Mouse (Mus musculus) inflammation-experienced regulatory T-cells, adult 6 months (primary cell): ENCODE data around the gene Wnt1. TPM values are rescaled to one million over a fixed set of nuclear protein-coding genes. Genes with fewer than 3 reads are reported as not detected.
"Not testable (repeated sequence)": the region's sequence is repeated elsewhere in the genome, so short reads cannot be mapped to it uniquely, and the experiment has no call there.

ENCODE experiments used
- ATAC-seq: one replicate; pipeline ENCODE4 v1.8.0; 2017
- polyA plus RNA-seq, 3 experiments: library from polyadenylated mRNA; unstranded; fragments of 100-300 nt; shearing (Covaris generic); gene quantifications; one replicate each; pipeline ENCODE4 v1.2.1; 2017

Wnt1 gene
- polyA plus RNA-seq, 3 experiments from 2014 or later, result 0.15 TPM; not detected in 2

GRCm38 (mm10) chr15:98806809-98807770 lies 17.4 kb downstream of the Wnt1 start:
- ATAC-seq, result no peak

DNA sequence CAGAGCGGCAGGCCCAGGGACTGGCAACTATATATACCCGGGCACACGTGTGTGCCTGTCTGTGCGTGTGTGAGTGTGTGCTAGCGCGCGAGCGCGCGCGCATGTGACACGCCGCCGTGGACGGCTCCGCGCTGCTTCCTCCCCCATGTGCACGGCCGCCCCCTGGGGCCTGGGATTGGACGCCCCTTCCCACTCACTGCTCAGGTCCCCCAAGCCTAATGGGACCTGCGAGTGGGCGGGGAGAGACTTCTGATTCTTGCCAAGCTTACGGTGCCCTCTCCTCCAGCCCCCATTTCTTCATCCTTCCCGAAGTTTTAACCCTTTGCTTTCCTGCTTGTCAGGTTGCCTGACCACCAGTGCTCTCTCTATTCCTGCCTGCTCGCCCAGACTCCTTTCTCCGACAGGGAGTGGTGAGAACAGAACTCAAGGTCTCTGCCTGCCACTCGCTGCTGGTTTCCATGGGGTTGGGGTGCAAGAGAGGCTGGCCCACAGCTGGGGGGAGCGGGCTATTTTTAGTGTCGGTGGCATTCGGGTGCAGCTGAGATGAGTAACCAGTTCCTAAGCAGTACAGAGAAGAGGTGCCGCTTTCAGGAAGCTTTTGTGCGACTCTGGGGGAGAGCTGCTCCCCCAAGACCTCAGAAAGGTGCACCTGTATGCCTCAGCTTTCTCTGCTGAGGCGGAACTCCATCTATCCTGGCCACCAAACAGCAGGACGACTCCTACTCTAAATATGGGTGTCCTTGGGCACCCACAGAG lies 18.4 kb downstream of the Wnt1 start:
- ATAC-seq, result peak; percentile 27

DNA sequence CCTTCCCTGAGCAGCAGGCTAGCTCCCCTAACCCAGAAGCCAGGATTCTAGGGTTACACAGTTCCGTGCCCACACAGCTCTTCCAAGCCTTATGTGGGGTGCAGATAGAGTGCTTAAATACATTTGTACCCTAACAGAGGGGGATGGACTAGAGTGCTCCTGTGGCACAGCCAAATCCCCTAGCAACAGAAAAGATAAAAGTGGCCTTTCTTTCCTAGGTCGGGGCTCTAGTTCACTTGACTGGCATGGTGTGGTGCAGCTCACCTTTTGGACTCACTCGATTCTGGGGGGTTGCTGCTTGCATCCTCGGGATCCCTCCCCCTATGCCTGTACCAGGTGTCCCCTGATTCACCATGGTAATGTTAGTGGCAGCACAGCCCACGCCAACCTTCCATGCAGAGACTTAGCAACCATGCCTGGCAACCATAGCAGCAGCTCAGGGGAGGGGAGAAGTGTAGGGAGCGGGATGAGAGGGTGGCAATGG lies 19.0 kb downstream of the Wnt1 start:
- ATAC-seq, result no peak

DNA sequence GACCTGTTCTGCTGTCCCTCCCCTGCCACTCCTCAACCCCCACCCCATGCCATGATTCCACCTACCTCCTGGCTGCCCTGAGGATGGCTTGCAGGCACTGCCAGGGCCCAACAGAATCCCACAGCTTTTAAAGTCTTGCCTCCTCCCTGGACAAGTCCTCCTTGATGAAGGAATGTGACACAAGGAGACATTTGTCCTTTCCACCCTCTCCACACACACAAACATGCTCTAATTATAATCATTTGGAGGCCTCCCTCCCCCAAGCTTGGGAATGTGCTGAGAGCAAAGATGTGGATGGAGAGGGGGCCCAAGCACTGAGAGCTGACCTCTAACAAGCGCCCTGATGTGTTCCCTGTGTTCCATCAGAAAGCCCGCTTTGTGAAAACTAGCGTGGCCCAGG lies 19.7 kb downstream of the Wnt1 start, which contains the start of gene Ddn:
Gene Ddn (minus strand): TSS at position 101 of the 400 bp plus-strand sequence.
- ATAC-seq, result no peak

DNA sequence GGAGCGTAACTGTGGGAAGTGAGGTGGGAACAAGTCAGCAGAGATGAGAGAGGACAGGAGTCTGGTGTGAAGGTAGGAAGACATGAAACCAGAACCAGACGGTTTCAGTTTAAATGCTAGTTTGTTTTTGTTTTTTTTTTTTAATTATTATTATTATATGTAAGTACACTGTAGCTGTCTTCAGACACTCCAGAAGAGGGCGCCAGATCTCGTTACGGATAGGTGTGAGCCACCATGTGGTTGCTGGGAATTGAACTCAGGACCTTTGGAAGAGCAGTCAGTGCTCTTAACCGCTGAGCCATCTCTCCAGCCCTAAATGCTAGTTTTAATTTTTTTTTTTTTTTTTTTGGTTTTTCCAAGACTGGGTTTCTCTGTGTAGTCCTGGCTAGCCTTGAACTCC lies 20.6 kb downstream of the Wnt1 start:
- ATAC-seq, result not testable (repeated sequence)

DNA sequence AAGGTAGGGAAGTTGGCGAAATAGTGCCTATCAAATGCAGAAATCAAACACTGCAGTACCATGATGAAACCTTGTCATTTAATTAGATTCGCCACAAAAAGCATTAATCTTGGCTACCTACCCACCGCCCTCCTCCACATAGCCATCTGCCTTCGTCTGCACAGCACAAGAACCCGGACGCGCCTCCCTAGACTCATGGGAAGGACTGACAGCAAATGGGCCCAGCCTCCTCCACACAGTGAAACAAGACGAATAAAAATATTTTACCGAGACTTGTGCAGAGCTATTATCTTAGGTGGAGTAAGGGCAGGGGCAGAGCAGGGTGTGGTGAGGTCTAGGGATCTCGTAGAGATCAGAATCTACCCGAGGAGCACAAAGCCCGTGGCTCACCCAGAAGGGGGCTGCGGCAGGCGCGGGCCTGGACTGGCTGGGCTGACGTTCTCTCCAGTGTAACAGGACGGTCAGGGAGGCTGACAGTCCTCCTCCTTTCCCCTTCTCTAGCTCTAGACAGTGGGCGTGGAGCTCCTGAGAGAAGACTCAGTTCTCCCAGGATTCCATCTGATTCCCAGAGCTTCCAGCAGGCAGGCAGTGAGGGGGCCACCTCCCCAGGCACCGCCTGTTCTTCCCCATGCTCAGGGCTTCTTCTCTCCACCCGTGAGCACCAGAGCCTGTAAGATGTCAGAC lies 23.2 kb downstream of the Wnt1 start:
- no peak for ATAC-seq

DNA sequence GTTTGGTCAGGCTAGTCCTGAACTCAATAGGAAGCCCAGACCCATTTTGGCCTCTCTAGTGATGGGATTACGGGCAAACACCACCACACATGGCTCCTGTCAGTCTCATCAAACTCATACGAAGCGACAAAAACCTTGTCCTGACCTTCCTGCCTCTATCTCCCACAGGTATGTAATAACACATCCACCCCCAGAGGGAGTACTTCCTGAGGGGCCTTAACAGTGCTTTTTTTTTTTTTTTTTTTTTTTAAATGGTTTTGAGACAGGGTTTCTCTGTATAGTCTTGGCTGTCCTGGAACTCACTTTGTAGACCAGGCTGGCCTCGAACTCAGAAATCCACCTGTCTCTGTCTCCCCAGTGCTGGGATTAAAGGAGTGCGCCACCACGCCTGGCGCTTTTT lies 28.5 kb downstream of the Wnt1 start:
- ATAC-seq, result no peak

- ATAC-seq, result no peak
These were observed 31.3 kb downstream of the Wnt1 start for GRCm38 (mm10) chr15:98820937-98821336.

DNA sequence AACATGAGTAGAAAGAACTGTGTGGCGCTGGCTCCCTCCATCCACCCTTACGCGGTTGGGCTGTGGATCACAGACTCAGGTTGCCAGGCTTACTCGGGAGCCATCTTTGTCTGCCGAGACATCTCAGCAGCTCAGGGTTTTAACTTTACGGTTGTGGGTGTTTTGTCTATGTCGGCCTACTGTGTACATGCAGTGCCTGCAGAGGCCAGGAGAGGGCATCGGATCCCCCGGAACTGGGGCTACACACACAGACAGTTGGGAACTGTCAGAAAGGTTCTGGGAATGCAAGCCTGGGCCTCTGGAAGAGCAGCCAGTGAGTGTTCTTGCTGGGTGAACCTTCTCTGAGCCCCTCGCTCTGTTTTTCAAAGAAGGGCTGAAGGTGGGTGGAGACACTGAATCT lies 31.7 kb downstream of the Wnt1 start:
- no peak for ATAC-seq

DNA sequence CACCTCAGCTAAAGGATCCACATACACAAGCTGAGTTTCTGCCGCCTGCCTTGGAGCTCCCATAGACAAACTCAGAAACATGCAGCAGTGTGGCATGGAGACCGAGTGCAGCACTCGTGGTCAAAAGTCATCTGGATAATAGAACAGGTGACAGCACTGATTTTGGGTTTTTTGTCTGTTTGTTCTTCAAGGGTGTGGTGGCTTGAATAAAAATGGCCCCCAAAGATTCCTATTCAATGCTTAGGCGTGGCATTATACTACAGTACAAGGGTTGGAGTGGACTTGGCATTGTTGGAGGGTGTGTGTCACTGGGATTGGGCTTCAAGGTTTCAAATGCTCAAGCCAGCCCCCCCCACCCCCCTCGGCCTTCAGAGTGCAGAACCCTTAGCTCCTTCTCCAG lies 32.5 kb downstream of the Wnt1 start:
- no peak for ATAC-seq

DNA sequence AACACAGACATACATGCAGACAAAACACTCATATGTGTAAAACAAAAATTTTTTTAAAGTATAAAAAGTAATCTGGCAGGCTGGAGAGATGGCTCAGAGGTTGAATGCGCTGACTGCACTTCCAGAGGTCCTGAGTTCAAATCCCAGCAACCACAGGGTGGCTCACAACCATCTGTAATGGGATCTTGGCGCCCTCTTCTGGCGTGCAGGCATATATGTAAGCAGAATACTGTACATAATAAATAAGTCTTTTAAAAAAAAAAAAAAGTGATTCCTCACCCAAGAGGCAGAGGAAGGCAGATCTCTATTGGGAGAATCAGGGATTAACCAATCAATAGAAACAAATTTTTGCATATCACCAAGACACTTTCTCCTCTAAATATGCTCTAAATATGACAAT lies 33.8 kb downstream of the Wnt1 start:
- ATAC-seq, result no peak

DNA sequence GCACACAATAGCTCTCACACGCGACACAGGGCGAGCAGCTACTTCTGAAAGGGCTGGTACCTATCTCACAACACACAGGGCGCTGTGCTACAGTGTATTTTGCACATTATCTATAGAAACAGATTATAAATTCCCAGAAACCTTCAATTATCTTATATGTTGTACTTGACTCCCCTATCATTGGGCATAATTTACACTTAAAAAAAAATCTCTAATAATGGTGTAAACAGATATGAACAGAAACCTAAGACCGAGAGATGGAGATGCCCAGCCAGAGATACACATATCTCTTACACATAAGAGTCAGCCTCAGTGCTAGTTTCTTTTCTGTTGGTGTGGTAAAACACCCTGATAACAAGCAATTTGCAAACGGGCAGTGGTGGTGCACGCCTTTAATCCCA lies 38.0 kb downstream of the Wnt1 start:
- ATAC-seq, result no peak

DNA sequence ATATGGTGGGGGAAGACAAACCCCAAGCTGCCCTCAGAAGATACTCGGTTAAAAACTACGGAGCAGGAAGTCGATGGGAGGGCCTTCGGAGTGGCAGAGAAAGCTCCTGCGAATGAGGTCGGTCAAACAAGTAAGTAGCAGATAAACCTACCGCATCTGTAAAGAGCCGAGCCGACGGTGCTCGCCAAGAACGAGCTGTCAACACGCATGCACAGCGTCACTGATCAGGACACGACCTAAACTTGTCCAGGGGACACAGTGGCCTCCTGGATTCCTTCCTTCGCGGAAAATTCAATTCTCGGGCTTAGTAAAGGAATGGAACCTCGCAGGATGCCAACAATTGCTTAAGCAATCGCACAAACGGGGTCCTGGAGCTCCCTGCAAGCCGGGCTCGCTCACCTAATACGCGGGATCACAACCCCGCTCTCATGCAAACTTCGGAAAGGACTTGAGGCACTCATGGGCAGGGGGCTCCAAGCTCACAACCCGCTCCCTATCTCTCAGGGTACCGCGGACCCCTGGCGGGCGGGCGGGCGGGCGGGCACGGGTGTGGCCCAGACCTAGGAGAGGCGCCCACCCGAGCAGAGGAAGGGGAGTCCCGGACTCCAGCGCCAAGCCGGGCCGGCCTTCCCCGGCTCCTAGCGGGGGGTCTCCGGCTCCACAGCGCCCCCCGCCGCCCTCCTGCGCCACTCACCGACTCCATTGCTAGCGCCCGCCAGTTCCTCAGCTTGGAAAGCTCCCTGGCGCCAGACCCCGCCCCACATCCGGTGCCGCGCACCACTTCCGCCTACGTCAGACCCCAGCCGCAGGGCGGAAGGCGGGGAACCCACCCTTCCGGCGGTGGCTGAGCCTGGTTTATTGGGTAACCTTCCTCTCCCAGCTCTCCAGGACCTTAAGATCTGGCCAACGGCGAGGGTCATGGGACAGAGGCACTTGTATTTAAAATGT lies 41.4 kb downstream of the Wnt1 start, which contains the start of gene Prkag1:
Gene Prkag1 (minus strand): TSS at position 786 of the 948 bp plus-strand sequence.
- peak; percentile 91 for ATAC-seq

GRCm38 (mm10) chr15:98831684-98832035 lies 42.0 kb downstream of the Wnt1 start:
- ATAC-seq, result peak; percentile 45

DNA sequence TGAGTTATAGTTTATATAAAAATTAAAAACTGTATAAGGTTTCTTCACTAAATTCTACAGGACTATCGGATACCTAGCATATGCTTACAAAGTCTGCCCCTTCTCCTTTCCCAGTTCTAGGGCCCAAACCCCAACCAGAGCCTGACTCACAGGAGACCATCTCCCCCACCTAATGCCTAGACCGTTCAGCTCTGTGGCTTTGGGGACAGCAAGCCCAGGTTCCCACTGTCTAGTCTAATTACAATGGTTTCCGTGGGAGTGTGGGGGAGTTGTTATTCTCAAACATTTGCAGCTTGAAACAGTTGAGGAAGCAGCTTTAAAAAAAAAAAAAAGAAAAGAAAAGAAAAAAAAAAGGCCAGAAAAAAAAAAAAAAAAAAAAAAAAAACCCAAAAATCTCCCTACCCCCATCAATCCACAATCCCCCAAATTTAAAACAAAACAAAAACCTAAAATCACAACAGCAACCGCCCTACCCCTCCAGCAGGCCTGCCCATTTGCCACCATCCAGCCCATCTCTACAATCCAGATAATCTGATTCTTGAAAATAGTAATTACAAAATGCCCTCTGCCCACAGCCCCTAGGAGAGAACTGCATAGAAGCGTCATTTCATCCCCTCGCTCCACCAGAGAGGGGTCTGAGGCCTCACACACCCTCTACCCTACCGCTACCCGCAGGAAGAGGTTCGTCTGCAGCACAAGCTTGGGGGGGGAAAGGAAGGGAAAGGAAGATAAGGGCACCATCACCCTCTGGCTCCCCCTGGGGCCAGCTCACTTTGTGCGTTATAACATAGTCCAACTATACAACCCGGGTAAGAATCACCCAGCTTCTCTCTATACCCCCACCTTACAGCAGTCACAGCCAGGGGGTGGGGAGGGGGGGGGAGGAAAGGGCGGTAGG lies 42.8 kb downstream of the Wnt1 start:
- no peak for ATAC-seq

DNA sequence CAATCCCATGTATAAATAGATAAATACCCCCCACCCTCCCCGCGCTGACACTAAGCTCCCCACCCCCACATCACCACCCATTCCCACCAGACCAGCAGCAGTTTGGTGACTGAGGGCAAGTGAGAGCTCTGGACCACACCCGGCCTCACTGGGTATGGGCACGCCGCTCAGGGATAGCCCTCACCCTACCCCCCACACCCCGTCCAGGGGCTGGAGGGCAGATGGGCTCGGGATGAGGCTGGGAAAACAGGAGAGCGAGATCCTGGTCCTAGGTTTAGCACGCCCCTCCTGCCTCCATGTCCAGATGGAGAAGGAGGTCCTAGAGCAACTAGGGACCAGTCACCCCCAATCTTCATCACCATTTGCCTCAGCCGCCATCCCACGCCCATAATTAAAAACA lies 43.6 kb downstream of the Wnt1 start:
- ATAC-seq, result no peak

GRCm38 (mm10) chr15:98834059-98834458 lies 44.4 kb downstream of the Wnt1 start:
- ATAC-seq, result no peak

DNA sequence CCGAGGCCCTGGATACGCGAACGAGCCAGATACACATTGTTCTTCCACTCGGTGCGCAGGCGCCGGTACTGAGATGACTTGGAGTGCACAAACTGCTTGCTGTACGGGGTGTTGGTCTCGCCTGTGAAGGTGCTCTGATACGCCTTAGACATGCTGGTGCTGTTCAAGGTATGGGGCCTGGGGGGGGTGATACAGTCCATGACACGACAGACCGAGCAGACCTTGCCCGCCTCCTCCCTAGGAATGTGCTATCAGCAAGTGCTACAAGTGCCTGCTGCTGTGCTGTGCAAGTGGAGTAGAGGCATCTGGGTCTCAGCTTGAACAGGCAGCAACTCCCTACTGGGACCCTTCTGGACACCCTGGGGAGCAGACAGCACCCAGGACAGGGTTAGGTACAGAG lies 45.6 kb downstream of the Wnt1 start:
- no peak for ATAC-seq

DNA sequence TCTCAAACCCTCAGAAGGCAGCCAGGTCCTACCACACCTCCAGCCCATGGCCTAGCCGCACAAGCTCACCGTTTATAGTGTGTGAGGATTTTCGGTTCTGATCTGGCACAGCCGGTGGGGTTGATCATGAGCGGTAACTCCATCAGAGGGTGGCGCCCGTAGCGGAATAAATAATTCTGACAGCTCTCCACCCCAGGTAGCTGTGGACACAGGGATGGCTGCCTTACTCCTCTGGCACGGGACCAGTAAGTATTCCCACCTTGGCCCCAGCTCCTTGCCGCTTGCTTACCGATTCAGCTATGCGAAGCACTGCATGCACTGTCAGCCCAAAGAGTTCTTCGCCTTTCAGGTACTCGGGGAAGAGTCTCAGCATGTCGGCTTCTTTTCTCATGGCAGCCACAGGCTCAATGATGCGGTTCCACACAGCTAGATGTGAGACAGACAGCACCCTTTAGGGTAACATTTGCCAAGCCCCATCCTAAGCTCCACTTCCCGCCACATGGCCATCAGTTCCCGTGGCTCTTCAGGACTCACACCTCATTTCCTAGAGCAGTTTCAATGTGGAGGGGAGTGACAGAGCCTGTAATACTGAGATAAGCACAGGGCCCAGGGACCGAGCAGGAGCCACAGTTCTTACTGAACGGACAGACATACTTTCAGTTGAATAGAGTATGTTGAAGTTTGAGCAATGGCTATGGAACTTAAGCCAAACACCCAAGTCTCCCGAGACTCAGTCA lies 47.5 kb downstream of the Wnt1 start:
- ATAC-seq, result no peak

- no peak for ATAC-seq
These were observed 48.1 kb downstream of the Wnt1 start for GRCm38 (mm10) chr15:98837743-98838103.
